Comparison of ENCODE assay signal across 19 mouse cellular contexts in the genomic region with DNA sequence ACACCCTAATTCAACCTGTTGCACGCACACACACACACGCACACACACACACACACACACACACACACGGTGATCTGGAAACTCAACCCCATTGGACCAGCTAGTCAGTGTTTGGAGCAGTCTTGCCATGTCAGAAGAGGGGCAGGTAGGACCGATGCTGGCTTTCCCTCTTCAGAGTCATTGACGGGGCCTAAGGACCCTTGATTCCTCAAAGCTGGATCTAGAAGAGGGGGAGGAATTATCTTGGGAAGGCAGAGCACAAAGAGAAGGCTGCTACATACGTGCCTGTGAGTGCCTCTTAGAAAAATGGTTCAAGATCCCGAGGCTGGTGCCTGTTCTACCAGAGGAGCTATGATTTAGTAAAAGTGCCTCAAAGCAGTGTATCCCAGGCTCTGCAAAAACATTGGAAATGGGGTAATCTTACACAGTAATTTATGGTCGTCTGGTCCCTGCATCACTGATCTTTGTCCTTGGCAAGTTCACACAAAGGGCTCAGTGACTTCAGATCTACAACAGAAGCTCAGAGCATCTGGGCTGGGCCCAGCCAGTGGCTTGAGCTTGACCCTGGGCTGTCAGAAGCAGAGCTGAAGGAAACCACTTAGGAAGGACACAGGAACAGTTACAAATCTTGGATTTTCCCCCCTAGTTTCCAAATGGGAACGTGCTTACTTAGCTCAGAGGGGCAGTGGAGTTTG.
DNase-seq lines count a peak whose midpoint lies in the region; ATAC-seq and TF ChIP-seq lines count a peak whose summit lies in the region.
"Had no signal": no experiment of that assay in that cellular context is flagged by ENCODE, and none has a peak within 500 bp of the region (broad histone marks: within the 10 kb centered on the region; RNA-seq: fewer than 3 reads in every experiment).

No protein-coding gene starts in this region.

- ATAC-seq in kidney, embryonic 14.5 days (ENCODE audit: low FRiP score, low TSS enrichment), result peak; percentile 83
- ATAC-seq in lung, embryonic 15.5 days (ENCODE audit: borderline replicate concordance, extremely low read depth, low FRiP score, low TSS enrichment), result peak; percentile 62; the same call in 1 of the 2 replicates
- ATAC-seq: forebrain, postnatal 0 days; hindbrain, postnatal 0 days; midbrain, embryonic 13.5 days had no signal

- TF ChIP-seq POLR2A in thymus, adult 2 months (IDR thresholded peaks at IDR 0.05; ENCODE audit: control insufficient read depth, extremely low read depth, insufficient read depth, low read length, poor library complexity), result no peak

- H3K4me2 ChIP-seq in kidney, embryonic 14.5 days (replicated peaks; ENCODE audit: low read depth, low read length), result no peak overlapping the region
- H3K4me2 ChIP-seq in lung, embryonic 15.5 days, result no peak overlapping the region
- H3K4me2 ChIP-seq: embryonic facial prominence, embryonic 13.5 days; heart, embryonic 13.5 days; midbrain, embryonic 13.5 days had no signal

- 45% methylated on average over 9 of the region's 9 CpGs for WGBS in kidney, embryonic 14.5 days
- WGBS in lung, embryonic 15.5 days, result 58% methylated on average over 9 of the region's 9 CpGs
- WGBS in thymus, adult 2 months, result 95% methylated on average over 9 of the region's 9 CpGs

- H3K9me3 ChIP-seq in kidney, embryonic 14.5 days (ENCODE audit: control insufficient read depth, low read length), result no peaks in the 10 kb centered on the region
- H3K9me3 ChIP-seq in lung, embryonic 15.5 days, result no peaks in the 10 kb centered on the region
- H3K9me3 ChIP-seq: embryonic facial prominence, embryonic 13.5 days; heart, embryonic 13.5 days; midbrain, embryonic 13.5 days had no signal

- no peaks in the 10 kb centered on the region for H3K36me3 ChIP-seq in kidney, embryonic 14.5 days (ENCODE audit: control insufficient read depth, insufficient read depth, low read length)
- H3K36me3 ChIP-seq in lung, embryonic 15.5 days, result no peaks in the 10 kb centered on the region
- H3K36me3 ChIP-seq in thymus, adult 2 months (ENCODE audit: control insufficient read depth, insufficient read depth, low read length), result no peaks in the 10 kb centered on the region
- H3K36me3 ChIP-seq: embryonic facial prominence, embryonic 13.5 days; heart, embryonic 13.5 days; midbrain, embryonic 13.5 days had no signal

- DNase-seq in kidney, adult 18-20 months, result no peak
- no peak for DNase-seq in lung, postnatal 10 days
- DNase-seq in adrenal gland, adult 8-10 months, result peak; percentile 79
- peak; percentile 34 for DNase-seq in embryo, embryonic 11 days
- no peak for DNase-seq in thymus, adult 2 months
- no peak for DNase-seq in layer of hippocampus, adult 9-11 months
- DNase-seq: cerebellum, postnatal 10 days; forebrain, postnatal 0 days; heart, adult 11 months; heart, postnatal 36 days; layer of hippocampus, postnatal 36 days; lung, adult 18-20 months; thymus, adult 18-20 months had no signal

- TF ChIP-seq CTCF in thymus, adult 2 months (IDR thresholded peaks at IDR 0.05; ENCODE audit: borderline replicate concordance, control insufficient read depth, extremely low read depth, insufficient read depth, low read length, poor library complexity), result no peak

- H3K4me3 ChIP-seq in kidney, embryonic 14.5 days (ENCODE audit: low read length), result no peak overlapping the region
- no peak overlapping the region for H3K4me3 ChIP-seq in lung, embryonic 15.5 days
- no peak overlapping the region for H3K4me3 ChIP-seq in thymus, adult 2 months (ENCODE audit: control insufficient read depth, insufficient read depth, low read length)
- H3K4me3 ChIP-seq: embryonic facial prominence, embryonic 13.5 days; heart, embryonic 13.5 days; midbrain, embryonic 13.5 days had no signal

- H3K27me3 ChIP-seq in kidney, embryonic 14.5 days (ENCODE audit: control insufficient read depth, insufficient read depth, low read length), result 0 out of 2 replicates have a peak, but pooled peaks cover 3% of the 10 kb centered on the region
- H3K27me3 ChIP-seq in lung, embryonic 15.5 days, result no peaks in the 10 kb centered on the region
- no peaks in the 10 kb centered on the region for H3K27me3 ChIP-seq in thymus, adult 2 months (ENCODE audit: control insufficient read depth, insufficient read depth, low read length)
- H3K27me3 ChIP-seq: embryonic facial prominence, embryonic 13.5 days; heart, embryonic 13.5 days; midbrain, embryonic 13.5 days had no signal

- no peak overlapping the region for H3K9ac ChIP-seq in kidney, embryonic 14.5 days (ENCODE audit: low read depth, low read length)
- H3K9ac ChIP-seq in lung, embryonic 15.5 days, result no peak overlapping the region
- H3K9ac ChIP-seq: embryonic facial prominence, embryonic 13.5 days; forebrain, postnatal 0 days; heart, embryonic 13.5 days; midbrain, embryonic 13.5 days had no signal

- no peak overlapping the region for H3K27ac ChIP-seq in kidney, embryonic 14.5 days (ENCODE audit: low read depth, low read length)
- peak overlapping the region; percentile 52 for H3K27ac ChIP-seq in lung, embryonic 15.5 days
- no peak overlapping the region for H3K27ac ChIP-seq in thymus, adult 2 months (ENCODE audit: control insufficient read depth, insufficient read depth, low read length)
- H3K27ac ChIP-seq: embryonic facial prominence, embryonic 13.5 days; heart, embryonic 13.5 days; hindbrain, postnatal 0 days; midbrain, embryonic 13.5 days had no signal

- H3K4me1 ChIP-seq in kidney, embryonic 14.5 days (ENCODE audit: control insufficient read depth, insufficient read depth, low read length), result peaks cover 10% of the 10 kb centered on the region; the same call in 1 of the 2 replicates
- H3K4me1 ChIP-seq in lung, embryonic 15.5 days, result peaks cover 4% of the 10 kb centered on the region; the same call in 1 of the 2 replicates
- H3K4me1 ChIP-seq in thymus, adult 2 months (replicated peaks; ENCODE audit: control insufficient read depth, insufficient read depth, low read length), result no peaks in the 10 kb centered on the region
- H3K4me1 ChIP-seq: embryonic facial prominence, embryonic 13.5 days; heart, embryonic 13.5 days had no signal

Comparison
In these comparisons a context has a peak if more than half of its experiments do, and no peak if none do; other contexts are left out.
1. DNase-seq: peak in adrenal gland, adult 8-10 months (single experiment) and embryo, embryonic 11 days (single experiment); none in kidney, adult 18-20 months (single experiment), lung, postnatal 10 days (single experiment), thymus, adult 2 months (single experiment) and layer of hippocampus, adult 9-11 months (single experiment).